Mouse (Mus musculus) liver, embryonic 14.5 days (tissue): Measurements from ENCODE around the gene Rnf144b. TPM values are rescaled to one million over a fixed set of nuclear protein-coding genes. Genes with fewer than 3 reads are reported as not detected.
A peak's percentile ranks its signal among the peaks of the same experiment; 100 is the strongest.

Experiments
- ATAC-seq: fragments of 200-750 bp; cut with Nextera tagmentation; 2 replicates; pipeline ENCODE4 v1.8.0; 2017; ENCODE audit warnings: moderate number of reproducible peaks, mild to moderate bottlenecking, moderate library complexity; ENCODE audit not compliant: insufficient read depth
- DNase-seq, 3 experiments: peaks; one replicate each; pipeline ENCODE4 v3.0.0-alpha.2; 2012 to 2013; ENCODE audit warnings: low read depth in 3 of 3, low spot score in 3 of 3
- H3K27ac ChIP-seq: fragments of 300-500 bp; sonication (generic); 2 replicates; pipeline ENCODE4 v1.5.1; 2014; ENCODE audit warnings: moderate library complexity, mild to moderate bottlenecking, control low read depth, inconsistent platforms
- H3K27me3 ChIP-seq: fragments of 300-500 bp; sonication (generic); 2 replicates; pipeline ENCODE4 v1.6.1; 2014; ENCODE audit warnings: mild to moderate bottlenecking, low read length, moderate library complexity; ENCODE audit not compliant: control insufficient read depth, insufficient read depth
- H3K36me3 ChIP-seq: fragments of 300-500 bp; sonication (generic); replicated peaks from 2 replicates; pipeline ENCODE4 v1.6.1; 2014; ENCODE audit warnings: low read depth; ENCODE audit not compliant: control insufficient read depth, insufficient read depth
- H3K4me1 ChIP-seq, 2 experiments: fragments of 200-500 bp in 1 of 2; fragments of 300-500 bp in 1 of 2; sonication (generic) in 1 of 2; replicated peaks; 2 replicates each; pipeline ENCODE4 v1.6.1; 2012 to 2014; ENCODE audit warnings: antibody characterized with exemption in 1 of 2, inconsistent platforms in 1 of 2, low read length in 1 of 2; ENCODE audit not compliant: control insufficient read depth in 2 of 2, insufficient read depth in 2 of 2
- H3K4me2 ChIP-seq: fragments of 300-500 bp; sonication (generic); 2 replicates; pipeline ENCODE4 v1.6.1; 2014; ENCODE audit warnings: low read depth, mild to moderate bottlenecking, control low read depth, moderate library complexity
- H3K4me3 ChIP-seq, 2 experiments: fragments of 200-500 bp in 1 of 2; fragments of 300-500 bp in 1 of 2; sonication (generic) in 1 of 2; 2 replicates each; pipeline ENCODE4 v1.5.1; 2012 to 2014; ENCODE audit warnings: low read depth in 2 of 2, low read length in 2 of 2, mild to moderate bottlenecking in 2 of 2, control low read depth in 1 of 2, inconsistent platforms in 1 of 2, moderate library complexity in 1 of 2; ENCODE audit not compliant: insufficient read depth in 1 of 2
- H3K9ac ChIP-seq: fragments of 300-500 bp; sonication (generic); replicated peaks from 2 replicates; pipeline ENCODE4 v1.6.1; 2014; ENCODE audit warnings: mild to moderate bottlenecking, control low read depth, moderate library complexity
- H3K9me3 ChIP-seq: fragments of 300-500 bp; sonication (generic); 2 replicates; pipeline ENCODE4 v1.6.1; 2016; ENCODE audit warnings: low read length, mixed read lengths; ENCODE audit not compliant: control insufficient read depth
- CTCF ChIP-seq: IDR thresholded peaks from 2 replicates; pipeline ENCODE4 v1.5.1; 2016; ENCODE audit warnings: antibody characterized with exemption, low read depth, control low read depth
- EP300 ChIP-seq: IDR thresholded peaks from 2 replicates; pipeline ENCODE4 v1.6.1; 2016; ENCODE audit warnings: antibody characterized with exemption, low read depth
- WGBS: fragments of 180-500 bp; shearing (Covaris S2); extraction: QIAGEN DNeasy Blood & Tissue Kit; methylation state at CpG from one replicate; pipeline ENCODE4 v1.1.7; 2014; ENCODE audit not compliant: insufficient replicate concordance; 5-methylcytosine and 5-hydroxymethylcytosine counted together
- polyA plus RNA-seq, 2 experiments: library from polyadenylated mRNA; depleted of rRNA in 1 of 2; stranded (reverse) in 1 of 2; unstranded in 1 of 2; fragments of >200 nt; fragmentation: Nextera tagmentation in 1 of 2; extraction: Ambion mirVana in 1 of 2; gene quantifications; 2 replicates each; pipeline versions ENCODE4 v1.2.1 to v1.2.3; 2012 to 2014

Gene Rnf144b
- polyA plus RNA-seq, 2 experiments = 1.6 to 2.2 TPM

DNA sequence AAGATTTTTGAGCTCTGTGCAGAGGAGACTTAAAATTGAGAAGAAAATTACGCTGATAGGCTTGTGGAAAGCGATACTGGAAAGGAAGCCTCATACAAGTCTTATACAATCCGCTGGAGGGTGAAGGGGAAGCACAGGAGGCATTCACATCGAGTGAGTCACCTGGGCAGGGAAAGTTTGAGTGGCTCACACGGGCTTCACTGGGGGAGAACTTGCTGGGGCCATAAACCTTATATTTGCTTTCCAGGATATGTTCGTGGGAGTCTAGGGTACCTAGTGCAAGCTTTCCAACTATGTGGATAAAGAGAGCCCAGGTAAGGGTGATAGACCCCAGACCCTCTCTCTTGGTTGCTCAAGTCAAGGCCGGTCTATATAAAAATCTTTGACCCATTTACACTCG lies 150.5 kb downstream of the Rnf144b start:
- H3K4me3 ChIP-seq = no peak overlapping the region
- no peaks in the 10 kb centered on the region for H3K36me3 ChIP-seq
- H3K27me3 ChIP-seq = no peaks in the 10 kb centered on the region
- H3K9ac ChIP-seq = no peak overlapping the region
- no peak for DNase-seq
- no peak for TF ChIP-seq EP300
- TF ChIP-seq CTCF = no peak
- 13% methylated on average over 8 of the region's 8 CpGs for WGBS
- no peaks in the 10 kb centered on the region for H3K9me3 ChIP-seq
- no peak for ATAC-seq
- H3K4me1 ChIP-seq = peaks cover 0 to 7% of the 10 kb centered on the region in 2 experiments; a peak in 1 of 4 replicates
- H3K27ac ChIP-seq = no peak overlapping the region
- H3K4me2 ChIP-seq = peak overlapping the region; percentile 23; the same call in 1 of the 2 replicates

DNA sequence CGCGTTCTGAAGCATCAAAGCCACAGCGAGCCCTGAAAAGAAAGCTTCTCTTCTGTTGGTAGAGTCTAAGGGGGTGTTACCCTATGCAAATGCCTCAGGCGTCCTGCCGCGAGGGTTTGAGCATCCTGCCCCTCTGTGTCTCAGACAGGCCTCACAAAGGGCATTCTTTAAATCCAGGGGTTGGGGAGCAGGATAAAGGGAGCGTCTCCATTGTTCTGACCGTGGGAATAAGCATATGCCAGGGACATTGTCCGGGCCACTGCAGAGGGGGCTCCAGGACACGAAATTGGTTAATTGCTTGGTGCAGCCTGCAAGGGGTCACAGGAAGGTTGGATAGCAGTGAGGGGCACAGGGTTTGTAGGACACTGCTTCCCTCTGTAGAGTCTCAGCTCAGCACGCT lies 151.0 kb downstream of the Rnf144b start:
- no peak overlapping the region for H3K9ac ChIP-seq
- 7% methylated on average over 11 of the region's 11 CpGs for WGBS
- peak overlapping the region; percentile 23; the same call in 1 of the 2 replicates for H3K4me2 ChIP-seq
- H3K36me3 ChIP-seq = no peaks in the 10 kb centered on the region
- no peaks in the 10 kb centered on the region for H3K27me3 ChIP-seq
- no peak overlapping the region for H3K4me3 ChIP-seq
- no peak overlapping the region for H3K27ac ChIP-seq
- ATAC-seq (no peak), DNase-seq (no peak)
- TF ChIP-seq EP300 = no peak
- TF ChIP-seq CTCF = no peak
- H3K4me1 ChIP-seq = peaks cover 0 to 10% of the 10 kb centered on the region in 2 experiments; a peak in 2 of 4 replicates
- H3K9me3 ChIP-seq = no peaks in the 10 kb centered on the region

DNA sequence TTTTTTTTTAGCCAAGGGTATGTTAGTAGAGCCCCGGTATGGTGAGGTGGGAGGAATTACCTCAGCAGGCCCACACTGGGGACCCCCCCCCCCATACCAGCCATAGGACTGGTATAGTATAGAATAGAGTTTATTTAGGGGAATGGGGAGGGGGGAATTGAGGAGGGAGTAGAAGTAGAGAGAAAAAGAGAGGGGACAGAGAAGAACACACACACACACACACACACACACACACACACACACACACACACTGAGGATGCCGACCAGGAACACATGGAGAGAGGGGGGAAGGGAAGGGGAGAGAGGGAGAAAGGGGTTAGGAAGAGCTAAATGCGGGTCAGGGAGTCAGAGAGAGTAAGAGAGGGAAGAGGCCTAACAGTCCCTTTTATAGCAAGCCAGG lies 151.7 kb downstream of the Rnf144b start:
- H3K27ac ChIP-seq = no peak overlapping the region
- no peak overlapping the region for H3K9ac ChIP-seq
- DNase-seq = no peak
- peaks cover 0 to 10% of the 10 kb centered on the region in 2 experiments; a peak in 2 of 4 replicates for H3K4me1 ChIP-seq
- no peak overlapping the region for H3K4me3 ChIP-seq
- H3K4me2 ChIP-seq = no peak overlapping the region
- TF ChIP-seq EP300 (no peak), CTCF (no peak)
- ATAC-seq = no peak
- H3K27me3 ChIP-seq = no peaks in the 10 kb centered on the region
- 35% methylated on average over 3 of the region's 3 CpGs for WGBS
- no peaks in the 10 kb centered on the region for H3K36me3 ChIP-seq
- no peaks in the 10 kb centered on the region for H3K9me3 ChIP-seq

DNA sequence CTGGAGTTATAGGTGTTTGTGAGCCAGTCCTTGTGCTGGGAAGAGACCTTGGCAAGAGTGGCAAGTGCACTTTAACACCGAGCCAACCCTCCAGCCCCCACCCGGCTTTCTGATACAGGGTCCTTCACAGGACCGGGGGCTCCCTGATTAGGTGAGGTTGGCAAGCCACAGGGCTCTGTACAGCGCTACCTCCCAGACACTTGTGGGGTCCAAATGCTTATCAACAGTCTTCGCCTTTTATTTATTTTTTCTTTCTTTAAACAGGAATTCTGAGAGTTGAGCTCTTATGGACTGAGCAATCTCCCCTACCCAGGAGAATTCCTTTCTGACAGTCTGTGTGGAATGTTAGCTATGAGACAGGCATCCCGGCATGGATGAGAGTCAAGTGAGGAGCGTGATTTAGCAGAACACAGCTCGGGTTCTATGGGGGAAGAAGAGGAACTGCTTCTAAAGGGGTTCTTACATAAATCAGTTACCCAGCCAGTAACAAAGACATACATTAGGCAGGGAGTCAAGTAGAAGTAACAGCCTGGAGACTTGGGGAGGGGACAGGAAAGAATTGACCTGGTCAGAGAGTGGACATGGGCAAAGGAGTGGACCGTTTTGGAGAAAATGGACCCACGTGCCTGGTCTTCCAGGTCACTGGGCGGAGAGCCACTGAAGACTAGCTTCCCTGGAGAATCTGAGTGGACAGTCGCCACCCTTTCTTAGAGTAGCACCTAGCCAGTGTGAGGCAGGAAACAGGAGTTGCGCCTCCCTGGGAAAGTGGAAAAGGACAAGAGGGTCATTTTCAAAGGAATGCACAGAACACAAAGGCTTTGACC lies 154.8 kb downstream of the Rnf144b start:
- ATAC-seq (no peak), DNase-seq (no peak)
- Histone ChIP-seq H3K9ac (no peak overlapping the region), H3K27ac (no peak overlapping the region), H3K4me1 (peaks cover 0 to 10% of the 10 kb centered on the region in 2 experiments; a peak in 2 of 4 replicates), H3K36me3 (no peaks in the 10 kb centered on the region), H3K27me3 (no peaks in the 10 kb centered on the region), H3K9me3 (no peaks in the 10 kb centered on the region), H3K4me2 (no peak overlapping the region), H3K4me3 (no peak overlapping the region)
- TF ChIP-seq EP300 (no peak), CTCF (no peak)
- WGBS = 37% methylated on average over 13 of the region's 13 CpGs

DNA sequence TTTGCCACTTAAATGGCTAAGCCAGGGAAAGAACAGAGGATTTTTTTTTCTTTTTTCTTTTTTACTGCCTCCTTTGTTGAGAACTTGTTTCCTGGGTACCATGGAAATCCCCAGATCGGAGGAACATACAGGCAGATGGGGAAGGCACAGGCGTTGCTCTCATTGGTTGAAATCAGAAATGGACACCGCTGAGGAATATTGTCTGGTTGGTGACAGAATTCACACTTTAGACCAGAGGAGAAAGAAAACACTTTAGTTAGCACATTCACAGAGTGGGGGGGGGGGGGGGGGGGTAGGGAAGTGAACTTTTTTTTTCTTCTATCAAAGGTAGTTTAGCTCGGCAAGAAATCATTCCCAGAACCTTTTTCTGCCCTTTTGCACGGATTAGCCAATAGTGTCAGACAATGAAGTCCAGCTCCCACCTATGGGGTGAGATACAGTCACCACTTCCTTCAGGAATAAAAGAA lies 155.4 kb downstream of the Rnf144b start:
- Histone ChIP-seq H3K4me1 (peaks cover 0 to 10% of the 10 kb centered on the region in 2 experiments; a peak in 2 of 4 replicates), H3K9ac (no peak overlapping the region), H3K4me3 (no peak overlapping the region), H3K36me3 (no peaks in the 10 kb centered on the region), H3K27ac (no peak overlapping the region), H3K9me3 (no peaks in the 10 kb centered on the region), H3K4me2 (no peak overlapping the region), H3K27me3 (no peaks in the 10 kb centered on the region)
- 43% methylated on average over 5 of the region's 5 CpGs for WGBS
- no peak for ATAC-seq
- TF ChIP-seq CTCF (no peak), EP300 (no peak)
- no peak for DNase-seq
